Mouse (Mus musculus): ENCODE measurements at regions not wholly inside any gene's neighbourhood (a gene's known extent, or its start where the extent isn't known, plus 50 kb on each side); places are given as distances from the start of the nearest gene placed in this dataset.
A peak's percentile ranks its signal among the peaks of the same experiment; 100 is the strongest.

DNA sequence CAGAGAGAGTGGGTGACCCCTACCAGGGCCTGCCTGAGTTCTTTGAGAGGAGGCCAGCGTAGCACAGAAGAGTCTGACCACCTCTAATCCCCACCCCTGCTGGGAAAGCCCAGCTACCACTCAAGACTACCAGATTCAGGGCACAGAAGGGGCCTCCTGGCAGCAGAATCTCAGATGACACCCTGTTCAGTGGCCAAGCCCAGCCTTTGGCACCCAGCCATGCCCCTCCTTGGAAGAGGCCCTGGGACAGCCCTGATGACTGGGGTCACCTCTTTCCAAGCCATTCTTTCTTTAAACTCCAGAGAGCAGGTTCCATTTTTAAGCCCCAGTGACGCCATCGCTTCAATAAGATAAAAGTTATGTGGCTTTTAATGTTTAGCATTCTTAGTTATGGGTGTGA, 359.8 kb downstream of the Matn1 start:
- DNase-seq: no peak

DNA sequence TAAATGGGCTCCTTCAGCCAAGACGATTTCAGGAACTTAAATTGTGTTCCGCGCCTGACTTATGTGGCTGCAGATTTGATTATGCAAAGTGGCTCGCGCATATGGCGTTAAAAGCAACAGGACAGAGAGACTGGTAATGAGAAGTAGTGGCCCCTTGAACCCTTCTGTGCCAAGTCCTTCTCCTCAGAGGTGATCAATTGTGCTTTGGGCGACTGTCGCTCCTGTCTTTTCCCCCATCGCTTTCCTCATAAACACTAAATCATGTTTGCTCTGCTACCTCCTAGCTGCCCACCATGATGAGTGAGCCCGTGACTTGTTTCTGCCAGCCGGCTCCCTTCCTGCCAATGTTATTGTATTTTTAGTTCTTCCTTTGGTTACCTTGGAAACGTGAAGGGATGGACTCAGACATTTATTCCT, 360.2 kb downstream of the Matn1 start:
- DNase-seq: no peak

DNA sequence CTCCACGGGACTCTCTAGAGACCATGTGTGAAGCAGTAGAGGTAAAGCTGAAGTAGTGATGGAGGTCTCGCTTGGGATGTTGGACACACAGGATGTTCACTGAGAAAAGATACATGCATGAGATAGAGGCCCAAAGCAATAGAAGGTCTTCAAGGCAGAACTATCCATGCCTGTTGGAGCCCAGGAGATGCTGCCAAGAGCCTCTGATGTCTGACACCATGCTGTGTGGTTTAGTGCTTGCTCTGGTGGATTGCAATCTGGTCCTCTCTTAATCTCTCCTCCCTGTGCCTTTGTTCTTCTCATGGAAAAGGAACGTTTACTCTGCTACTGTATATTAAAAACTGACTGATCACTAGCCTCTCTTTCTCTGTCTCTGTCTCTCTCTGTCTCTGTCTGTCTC, 370.0 kb downstream of the Matn1 start:
- DNase-seq: no peak

DNA sequence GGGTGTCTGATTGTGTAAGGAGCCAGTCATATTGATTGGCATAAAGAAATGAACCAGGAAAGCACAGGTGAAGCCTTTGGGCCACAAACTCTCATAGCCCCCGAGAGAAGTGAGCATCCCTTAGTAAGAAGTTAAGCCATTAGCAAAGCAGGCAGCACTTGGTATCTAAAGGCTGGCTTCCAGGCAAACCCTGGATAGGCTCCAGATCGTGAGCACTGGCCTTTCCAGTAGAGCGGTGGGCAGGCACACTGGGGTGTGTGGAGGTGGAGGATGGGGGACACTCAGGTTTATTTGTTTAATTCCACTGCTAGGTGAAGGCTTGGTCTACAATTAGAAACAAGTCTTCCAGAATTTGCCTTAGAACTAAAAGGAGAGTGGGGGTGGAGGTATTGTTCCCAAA, 371.9 kb downstream of the Matn1 start:
- no peak for DNase-seq

DNA sequence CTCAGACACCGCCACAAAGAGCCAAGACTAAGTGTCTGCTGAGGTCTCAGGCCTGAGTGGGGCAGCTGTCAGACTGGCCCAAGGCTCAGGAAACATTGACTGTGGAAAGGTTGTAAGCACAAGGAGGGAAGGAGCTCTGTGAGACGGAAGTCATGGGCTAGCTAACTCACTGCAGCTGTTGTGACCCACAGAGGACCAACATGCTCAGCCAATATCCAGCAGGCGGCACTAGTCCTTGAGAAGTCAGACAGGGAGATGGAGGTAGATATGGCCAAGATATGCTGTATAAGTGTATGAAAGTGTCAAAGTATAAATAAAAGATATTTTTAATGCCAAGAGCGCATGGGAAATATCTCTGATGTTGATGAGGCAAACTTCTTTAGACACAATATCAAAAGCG, 378.1 kb downstream of the Matn1 start:
- DNase-seq: no peak

DNA sequence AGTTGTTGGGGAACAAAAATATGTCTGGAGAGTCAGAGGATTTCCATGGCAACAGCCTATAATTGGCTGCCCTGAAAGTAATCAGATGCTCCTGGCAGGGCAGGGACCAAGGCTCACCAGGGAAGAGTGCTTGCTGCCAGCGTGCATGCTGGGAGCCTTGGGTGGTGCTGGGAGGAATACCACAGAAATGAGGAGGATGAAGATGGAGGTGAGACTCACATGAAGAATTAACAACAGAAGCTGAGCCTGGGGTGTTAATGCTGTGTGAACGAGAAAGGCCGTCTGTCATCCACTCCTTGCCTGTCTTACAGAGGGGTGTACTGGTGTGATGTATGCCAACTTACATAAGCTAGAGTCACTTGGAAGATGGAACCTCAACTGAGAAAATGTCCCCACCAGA, 380.3 kb downstream of the Matn1 start:
- no peak for DNase-seq

DNA sequence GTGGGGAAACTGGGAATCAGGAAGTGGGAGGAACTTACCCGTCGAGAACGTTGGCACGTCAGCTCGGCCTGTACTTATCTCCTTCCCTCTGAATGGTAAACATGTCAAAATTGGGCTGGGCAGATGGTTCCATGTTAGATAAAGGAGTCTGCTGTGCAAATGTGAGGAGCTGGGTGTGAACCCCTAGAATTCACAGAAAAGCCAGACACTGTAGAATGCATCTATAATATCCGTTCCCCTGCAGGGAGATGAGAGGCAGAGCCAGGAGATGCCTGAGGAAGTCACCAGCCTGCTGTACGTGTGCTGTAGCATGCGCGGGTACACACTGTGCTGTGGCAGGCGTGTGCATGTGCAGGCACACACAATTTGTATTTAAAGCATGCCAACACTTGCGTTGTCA, 381.0 kb downstream of the Matn1 start:
- no peak for DNase-seq

DNA sequence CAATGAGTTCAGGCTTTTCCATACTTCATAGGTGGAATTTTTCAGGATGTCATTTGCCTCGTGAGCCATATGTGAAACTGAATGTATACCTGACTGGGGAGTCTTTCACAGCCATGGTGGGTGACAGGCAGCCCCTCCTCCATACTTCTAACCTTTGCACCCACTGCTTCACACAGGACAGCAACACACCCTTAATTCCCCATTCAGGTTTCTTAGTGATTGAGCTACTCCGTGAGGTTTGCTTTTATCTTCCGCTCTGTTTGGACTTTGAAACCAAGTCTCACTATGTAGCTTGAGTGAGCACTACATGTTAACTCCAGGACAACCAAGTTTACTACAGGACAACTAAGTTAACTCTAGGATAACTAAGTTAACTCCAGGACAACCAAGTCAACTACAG, 381.4 kb downstream of the Matn1 start:
- no peak for DNase-seq

DNA sequence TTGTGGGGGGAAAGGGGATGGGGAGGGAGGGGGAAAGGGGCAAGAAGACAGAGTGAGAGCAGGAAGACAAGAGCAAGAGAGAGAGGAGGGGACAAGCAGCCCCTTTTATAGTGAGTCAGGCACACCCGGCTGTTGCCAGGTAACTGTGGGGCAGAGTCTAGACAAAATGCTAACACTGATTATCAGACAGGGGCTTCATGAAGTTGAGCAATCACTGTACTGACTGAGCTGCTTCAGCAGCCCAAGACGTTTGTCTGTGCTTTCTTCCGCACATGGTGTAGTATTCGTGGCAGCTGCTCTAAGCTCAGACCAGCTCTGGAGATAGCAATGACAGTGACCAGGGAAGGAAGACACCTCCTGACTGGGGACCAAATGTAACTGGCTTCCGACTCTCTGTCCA, 385.2 kb downstream of the Matn1 start:
- no peak for DNase-seq

DNA sequence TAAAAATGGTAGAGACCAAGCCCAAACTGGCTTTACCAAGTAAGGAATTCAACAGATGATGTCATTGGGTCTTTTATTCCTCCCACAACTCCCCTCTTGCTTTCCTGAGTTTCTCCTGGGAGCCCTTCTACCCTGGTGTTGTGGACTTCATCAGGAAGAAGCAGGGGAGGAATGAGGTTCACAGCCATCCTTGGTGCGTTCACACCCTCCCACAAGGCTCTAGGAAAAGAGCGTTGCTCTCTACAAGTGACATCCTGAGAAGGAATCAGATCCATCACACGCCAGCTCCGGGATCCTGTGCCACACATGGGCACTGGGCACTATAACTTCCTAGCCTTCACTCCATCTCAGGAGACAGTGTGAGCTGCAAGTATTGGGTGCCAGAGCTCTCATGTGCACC, 387.5 kb downstream of the Matn1 start:
- no peak for DNase-seq

DNA sequence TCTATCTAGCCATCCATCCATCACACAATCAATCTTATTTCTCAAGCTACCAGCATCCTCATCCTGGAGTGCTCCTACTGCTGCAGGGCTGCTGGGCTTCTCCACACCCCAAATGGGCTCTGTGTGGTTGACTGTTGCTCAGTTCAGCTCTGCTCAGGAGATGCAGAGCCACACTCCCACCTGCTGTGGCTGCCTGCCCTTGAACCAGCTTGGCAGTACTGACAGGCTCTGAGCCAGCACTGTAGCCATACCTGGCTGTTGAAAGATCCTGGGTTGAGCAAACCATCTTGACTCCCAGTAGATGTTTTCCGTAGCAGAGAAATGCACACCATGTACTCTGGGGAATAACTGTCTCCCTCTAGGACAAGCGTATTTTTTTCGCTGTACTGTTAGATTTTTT, 392.6 kb downstream of the Matn1 start:
- no peak for DNase-seq

DNA sequence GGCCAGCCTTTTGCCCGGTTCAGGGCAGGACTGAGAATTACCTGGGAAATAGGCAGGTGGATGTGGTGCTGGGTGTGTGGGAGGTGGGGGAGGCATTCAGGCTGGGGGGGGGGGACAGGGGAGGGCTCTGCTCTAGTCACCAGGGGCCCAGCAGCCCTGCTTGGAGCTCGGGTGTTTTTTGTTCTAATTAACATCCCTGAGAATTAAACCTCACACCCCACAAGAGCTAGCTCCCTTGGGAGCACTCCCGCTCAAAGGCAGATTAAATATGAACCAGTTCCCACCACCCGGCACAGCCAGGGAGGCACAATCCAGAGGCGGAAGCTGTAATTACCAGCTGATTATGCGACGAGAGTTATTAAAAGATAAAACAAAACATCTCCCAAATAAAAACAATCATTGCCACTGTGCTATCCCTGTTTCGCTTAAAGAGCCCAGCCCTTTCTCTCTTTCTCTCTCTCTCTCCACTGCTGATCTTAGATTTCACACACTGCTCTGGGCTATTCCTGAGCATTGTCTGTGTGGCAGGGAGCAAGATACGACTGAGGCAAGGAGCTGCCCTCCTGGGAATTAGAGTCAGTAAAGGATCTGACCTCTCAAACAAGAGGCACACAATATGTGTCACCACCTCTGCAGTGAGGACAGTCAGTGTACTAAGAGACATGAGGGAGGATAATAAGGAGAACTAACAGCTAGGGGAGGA, 397.0 kb downstream of the Matn1 start:
- DNase-seq: no peak

DNA sequence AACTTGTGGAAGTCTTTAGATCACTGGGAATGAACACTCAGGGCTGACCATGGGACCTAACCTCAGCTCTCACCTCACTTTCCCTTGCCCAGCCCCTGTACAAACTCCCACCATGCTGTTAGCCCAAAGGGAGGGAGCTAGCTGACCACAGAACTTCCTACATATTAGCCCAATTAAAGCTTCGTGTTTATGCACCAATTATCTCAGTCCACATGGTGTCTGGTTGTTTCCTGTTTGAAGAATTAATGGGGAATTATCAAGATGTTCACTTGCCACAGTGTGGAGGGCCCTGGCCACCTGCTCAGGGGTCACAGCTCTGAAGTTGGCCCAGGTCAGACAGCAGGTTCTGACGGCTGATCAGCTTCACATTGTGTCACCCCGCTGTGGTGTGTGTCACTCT, 402.5 kb downstream of the Matn1 start:
- no peak for DNase-seq

DNA sequence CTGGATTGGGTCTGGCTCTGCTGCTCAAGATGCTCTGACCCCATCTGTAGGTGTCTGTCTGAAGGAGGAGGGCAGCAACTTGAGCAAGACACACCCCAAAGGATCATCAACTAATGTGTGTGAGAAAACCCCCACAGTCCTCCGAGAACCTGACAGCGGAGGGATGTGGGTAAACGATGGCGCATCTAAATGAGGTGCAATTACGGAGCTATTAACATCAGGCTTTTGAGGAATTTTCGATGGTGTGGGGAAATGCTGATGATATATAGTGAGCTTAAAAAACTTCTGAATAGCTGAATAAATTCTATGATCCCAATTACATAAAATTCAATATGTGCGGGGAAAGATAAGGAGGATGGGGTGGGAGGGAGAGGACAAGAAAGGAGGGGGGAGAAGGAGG, 406.1 kb downstream of the Matn1 start:
- no peak for DNase-seq

DNA sequence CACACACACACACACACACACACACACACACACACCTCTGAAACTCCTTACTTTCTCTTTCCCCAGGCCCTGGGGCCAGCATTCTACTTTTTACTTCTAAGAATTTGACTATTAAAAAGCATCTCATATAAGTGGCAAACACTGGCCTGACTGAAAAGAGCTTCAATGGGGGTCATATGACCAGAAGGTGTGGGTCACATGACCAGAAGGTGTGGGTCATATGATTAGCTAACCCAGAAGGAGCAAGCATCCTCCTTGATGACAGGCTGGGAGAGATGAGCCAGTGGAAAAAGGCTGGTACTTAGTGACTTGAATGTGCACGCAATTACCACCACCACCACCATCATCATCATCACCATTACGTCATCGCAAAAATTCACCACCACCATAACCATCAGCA, 410.7 kb downstream of the Matn1 start:
- no peak for DNase-seq

DNA sequence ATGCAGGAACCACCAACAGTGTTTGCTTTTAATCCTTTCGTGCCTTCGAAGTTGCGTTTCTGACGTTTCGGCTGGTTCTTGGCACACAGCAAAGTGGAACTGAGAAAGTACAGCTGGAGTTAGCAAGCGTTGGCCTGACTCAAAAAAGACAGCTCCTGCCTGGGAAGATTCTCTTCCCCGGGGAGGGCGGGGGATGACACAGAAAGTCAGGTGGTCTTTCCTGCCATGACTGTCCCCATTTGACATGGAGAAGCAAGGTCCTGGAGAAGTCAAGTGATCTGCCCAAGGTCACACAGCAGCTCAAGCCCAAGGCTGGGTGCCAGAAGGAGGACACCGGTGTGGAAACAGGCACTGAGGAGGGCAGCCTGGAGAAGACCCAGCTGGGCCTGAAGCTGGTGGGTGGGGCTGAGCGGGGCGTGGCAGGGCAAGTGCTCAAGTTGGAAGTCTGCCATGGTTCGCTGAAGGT, 411.4 kb downstream of the Matn1 start:
- DNase-seq: no peak

DNA sequence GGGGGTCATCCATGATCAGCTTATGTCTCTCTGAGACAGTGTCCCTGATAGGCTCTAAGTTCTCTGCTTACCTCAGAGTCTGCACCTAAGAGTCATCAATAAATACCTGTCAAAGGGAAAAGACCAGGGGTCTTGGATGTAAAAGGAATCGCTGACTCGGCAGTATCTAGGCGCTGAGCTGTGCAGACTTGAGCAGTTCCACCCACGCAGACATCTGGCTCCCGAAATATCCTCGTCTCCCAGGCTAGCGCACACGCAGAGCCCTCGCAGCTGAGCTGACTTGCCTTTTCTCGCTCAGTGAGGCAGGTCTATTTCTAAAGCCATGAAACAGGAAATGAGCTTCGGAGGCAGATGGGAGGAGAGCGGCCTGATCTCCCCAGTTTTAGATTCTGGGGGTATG, 412.1 kb downstream of the Matn1 start:
- DNase-seq: no peak

DNA sequence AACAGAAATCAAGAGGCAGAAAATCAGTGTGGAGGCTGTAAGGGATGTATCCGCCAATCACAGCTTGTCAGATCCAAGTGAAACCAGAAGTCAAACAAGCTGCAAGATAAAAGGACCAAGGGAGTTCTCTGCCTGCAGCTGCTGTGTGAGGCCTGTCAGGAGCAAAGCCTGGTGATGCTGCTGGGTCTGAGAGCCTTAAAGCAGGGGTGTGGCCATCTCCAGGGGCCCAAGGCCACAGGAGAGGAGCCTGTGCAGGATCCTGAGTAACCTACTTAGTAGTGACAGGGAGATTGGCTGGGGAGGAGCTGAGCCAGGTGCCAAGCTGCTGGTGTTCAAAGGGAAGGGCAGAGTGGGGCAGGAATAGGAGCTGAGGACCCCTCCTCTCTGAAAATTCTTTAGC, 418.8 kb downstream of the Matn1 start:
- no peak for DNase-seq

DNA sequence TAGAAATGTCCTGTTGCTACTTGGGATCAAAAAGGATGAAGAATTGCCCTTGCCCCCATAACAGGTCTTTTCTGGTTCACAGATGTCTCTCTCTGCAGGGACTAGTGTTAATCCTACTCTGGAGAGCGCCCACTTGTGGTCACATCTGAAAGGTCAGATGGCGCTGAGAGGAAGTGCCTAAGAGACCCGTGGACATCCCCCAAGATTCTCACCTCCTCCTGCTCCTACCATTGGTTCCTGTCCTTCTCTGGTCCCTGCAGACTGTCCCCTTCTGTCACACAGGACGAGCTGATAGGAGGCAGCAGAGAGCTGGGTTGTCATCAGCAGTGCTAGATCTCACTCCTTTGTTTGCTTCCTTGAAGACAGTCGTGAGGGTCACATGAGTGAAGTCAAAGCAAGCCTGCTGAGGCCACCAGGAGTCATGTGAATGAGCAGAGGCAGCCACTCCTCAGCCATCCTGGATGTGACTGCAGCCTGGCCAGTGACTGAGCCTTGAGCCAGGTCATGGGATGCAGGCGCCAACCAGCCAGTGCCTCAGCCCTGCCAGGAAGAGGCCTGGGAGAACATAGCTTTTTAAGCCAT, 420.6 kb downstream of the Matn1 start:
- no peak for DNase-seq

DNA sequence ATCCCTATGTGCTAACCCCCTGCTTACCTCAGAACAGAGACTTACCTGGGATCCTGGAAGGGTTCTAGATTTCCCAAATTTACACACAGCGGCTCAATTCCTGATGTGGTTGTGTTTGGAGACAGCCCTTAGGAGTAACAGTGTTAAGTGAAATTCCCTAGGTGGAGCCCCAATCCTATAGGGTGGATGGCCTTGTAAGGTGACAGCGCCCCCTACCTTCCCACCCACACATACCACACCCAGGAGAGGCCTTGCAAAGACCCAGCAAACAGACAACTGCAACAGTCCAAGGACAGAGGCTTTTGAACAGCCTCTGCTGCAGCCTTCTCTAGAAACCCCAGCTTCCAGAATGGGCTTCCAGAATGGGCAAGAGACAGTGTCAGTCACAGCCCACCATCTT, 421.8 kb downstream of the Matn1 start:
- no peak for DNase-seq

DNA sequence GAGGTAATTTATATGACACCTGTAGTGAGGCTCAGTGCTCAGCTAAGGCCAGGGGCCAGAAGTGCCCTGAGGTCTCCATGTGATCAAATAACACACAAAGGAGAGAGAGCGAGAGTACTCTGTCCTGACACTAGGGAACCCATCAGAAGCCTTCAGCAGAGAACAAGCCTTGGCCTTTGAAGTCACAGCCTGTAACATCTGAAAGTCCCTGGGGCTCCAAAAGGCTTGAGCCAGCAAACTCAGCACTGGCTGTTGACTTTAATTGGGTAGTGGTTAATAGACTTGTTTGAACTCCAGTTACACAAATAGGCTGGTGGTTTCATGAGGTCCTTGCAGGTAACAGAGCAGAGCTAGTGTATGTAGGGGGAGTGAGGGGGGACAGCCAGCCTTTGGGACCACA, 422.5 kb downstream of the Matn1 start:
- no peak for DNase-seq

DNA sequence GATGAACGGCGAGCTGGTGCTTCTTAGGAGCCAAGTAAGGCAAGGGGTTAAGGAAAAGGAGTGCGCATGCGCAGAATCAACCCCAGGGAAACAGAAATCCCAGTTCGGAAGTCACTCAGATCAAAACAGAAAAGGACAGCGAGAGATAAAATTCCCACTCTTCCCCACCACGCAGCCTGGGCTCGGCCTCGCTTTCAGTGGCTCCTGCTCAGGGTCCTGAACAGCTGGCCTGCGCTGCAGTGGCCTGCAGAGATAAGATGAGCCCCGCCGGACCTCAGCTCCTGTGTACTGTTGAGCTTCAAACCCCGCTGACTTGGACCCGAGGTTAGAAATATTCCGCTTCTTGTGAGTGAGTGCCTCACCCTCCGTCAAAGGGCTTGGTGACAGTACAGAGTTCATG, 428.3 kb downstream of the Matn1 start:
- no peak for DNase-seq

DNA sequence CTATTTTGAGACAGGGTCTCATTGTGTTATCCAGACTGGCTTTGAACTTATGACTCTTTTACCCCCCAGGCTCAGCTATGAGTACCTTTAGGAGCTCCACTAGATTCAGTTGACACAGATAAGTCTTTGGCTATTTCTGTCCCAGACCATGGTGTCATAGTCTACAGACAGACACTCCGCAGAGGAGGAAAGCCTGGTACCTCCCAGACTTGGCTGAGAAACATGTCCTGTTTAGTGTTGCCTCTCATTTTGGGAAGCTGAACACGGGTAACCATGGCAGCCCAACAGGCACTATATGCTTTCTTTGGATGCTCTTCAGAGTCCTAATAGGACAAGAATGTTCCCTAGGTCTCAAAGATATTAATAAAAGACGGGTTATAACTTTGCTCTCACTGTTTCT, 429.0 kb downstream of the Matn1 start:
- no peak for DNase-seq

DNA sequence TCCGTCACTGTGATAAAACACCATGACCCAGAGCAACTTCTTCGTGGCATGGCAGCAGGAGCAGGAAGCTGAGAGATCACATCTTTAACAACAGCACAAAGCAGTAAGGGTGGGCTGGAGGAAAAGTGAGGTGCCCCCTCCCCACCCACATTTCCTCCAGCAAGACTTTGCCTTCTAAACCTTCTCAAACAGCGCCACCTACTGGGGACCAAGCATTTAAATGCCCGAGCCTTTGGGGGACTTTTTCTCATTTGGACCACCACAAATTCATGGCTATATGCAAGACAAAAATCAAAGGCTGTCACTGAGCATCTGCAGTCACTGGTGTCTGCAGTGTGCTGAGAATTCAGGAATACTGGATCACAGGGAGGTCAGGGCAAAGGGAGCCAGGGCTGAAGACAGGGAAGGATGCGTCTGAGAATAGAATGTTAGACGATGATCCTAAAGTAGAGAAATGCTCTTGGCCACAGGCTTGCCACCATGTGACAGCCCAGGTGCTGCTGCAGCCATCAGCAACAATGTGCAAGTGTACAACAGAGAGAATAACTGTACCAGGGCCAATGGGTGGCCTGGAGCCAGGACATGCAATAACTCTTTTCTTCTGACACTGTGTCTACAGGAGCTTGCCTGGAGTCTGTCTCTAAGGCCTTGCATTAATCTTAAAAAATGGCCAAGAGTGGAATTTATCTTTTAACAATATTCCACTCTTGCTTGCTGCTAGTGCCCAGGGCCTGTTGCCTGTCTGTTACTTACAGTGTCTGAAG, 430.5 kb downstream of the Matn1 start:
- peak; percentile 17 for DNase-seq
